Mouse (Mus musculus) adrenal gland, adult 18-20 months (tissue): ENCODE measurements around the gene Klhl2. TPM values are rescaled to one million over a fixed set of nuclear protein-coding genes. Genes with fewer than 3 reads are reported as not detected.

Experiments
- DNase-seq, 2 experiments: peaks; one replicate each; pipeline ENCODE4 v3.0.0; 2021 to 2022; ENCODE audit warnings: low spot score in 2 of 2
- total RNA-seq, 2 experiments: library from RNA; stranded (reverse); gene quantifications; 1 replicate in 1 of 2; 2 replicates in 1 of 2; pipeline ENCODE4 v1.2.3; 2021

Klhl2 gene
- total RNA-seq, 2 experiments from 2014 or later: 53.2 to 76.0 TPM

DNA sequence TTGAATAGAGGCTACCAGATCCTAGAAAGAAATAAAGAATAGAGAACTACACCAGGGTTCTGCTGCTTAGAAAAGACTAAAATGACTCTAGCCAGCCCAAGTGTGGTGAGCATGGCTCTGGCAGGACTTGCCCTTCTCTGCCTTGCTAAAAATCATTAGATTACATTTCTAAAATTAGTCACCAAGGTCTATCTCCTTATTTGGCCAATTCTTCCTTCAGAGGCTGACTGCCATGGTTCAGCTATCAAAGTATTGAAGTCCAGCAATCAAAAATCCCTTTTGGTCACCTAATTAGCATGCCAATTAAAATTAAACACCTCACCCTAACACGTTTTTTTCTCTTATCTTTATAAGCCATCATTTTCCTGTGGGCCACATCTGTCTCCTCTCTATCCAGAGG is 138.3 kb downstream of the Klhl2 start:
- DNase-seq: no peak

DNA sequence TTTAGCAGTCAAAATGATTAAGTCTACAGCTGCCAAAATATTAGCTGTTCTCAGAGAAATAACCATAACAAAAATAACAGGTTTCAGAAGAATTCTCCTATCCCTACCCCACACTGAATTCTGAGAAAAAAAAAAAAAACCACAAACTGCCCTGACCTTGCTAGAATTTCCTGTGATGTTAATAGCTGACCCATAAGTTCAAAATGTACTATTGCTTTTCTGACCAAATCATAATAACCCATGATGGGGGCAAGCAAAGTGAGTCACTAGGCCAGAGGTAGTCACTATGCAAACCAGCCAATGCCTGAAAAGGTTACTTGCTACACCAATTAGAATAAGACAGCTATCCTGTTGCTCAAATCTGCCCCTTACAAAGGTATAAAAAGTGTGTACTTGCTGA is 142.3 kb downstream of the Klhl2 start:
- no peak for DNase-seq

DNA sequence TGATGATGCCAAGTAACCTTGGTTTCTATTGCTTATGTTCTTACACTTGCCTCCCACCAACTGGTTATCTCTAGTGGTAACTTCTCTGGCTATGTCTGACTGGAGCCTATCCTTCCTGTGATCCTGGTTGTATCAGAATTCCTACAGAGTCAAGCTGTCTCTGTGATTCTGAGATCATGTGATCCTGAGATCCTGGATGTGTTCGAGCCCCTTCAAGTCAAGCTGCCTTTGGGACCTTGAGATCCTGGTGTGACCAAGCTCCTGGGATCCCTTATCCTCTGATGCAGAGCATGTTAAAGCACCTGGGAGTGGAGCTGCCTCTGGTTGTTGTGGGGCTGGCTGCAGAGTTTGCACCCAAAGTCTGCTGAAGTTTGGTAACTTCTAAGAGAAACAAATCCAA is 146.6 kb downstream of the Klhl2 start:
- DNase-seq: no peak

DNA sequence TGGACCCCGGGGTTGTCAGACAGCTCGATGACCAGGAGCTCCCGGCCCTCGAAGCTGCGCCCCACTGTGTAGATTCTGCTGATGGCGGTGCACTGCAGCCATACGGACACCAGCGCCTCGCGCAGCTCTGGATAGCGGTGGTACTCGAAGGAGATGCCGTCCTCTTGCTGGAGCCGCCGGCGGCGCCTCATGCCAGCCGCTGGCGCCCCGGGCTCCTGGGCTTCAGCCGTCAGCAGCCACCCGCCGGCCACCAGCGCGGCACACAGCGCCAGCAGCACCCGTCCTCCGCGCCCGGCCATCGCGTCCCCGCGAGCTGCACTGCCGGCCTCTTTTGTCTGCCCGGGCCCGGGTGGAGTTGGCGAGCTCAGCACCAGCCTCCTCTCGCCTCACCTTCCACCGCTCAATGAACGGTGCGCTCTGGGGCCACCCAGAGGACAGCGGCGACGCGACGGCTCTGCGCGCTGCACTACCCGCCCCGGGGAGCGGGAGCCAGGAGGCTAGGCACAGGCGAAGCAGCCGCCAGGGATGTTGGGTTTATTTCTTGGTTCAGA is 157.1 kb downstream of the Klhl2 start, which contains the start of gene Cpe:
TSS of gene Cpe (minus strand) at position 404 of the 551 bp plus-strand sequence.
- DNase-seq: peak; percentile 74 to 82

DNA sequence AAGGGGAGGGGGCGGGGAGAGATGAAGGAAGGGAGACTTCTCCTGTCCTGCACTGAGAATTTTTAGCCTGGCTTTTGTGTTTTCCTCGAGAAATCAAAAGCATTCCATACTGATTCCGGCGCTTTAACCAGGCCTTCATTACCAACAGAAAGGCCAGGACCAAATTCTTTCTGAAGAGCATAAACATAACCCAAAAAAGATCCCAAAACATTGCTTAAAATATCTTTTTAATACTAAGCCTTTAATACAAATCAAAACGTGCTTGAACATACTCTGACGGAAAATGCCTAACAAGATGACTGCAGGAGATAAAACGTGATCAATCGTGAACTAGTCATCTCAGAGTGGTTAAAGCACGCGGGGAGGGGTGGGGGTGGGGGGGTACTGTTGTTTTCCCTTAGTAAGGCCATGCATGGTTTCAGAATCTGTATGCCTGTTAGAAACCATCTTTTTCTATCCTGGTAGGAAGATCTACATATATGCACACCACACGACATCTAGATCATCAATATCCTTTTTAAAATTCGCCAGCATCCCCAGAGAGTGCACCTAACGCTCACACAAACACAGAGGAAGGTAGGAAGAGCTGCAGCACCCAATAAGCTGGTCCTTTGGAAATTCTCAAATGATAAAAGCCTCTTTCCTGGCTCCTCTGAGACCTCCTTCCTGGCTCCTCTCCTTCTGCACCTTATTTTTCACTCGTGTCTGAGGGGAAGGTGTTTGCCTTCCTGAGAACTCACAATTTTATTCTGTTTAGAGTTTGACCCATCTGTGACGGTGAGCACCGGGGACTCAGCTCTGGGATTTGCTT is 158.0 kb downstream of the Klhl2 start:
- no peak for DNase-seq

DNA sequence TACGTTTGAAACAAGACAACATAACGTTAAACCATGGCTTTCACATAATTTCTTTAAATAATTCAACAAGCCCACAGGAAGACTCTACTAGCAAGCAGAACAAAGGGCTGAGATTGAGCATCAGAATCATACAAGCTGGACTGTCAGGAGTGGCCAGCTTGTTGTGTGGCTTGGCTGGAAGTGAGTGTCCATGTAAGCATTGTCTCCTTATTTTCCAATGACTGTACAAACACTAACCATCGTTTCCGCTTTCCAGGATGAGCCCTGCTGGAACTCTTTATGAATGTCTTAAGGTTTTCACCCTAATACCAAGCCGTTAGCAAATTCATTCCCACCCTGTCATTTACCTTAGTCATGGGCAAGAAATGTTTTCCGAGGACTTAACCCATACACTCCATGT is 159.0 kb downstream of the Klhl2 start:
- DNase-seq: no peak

DNA sequence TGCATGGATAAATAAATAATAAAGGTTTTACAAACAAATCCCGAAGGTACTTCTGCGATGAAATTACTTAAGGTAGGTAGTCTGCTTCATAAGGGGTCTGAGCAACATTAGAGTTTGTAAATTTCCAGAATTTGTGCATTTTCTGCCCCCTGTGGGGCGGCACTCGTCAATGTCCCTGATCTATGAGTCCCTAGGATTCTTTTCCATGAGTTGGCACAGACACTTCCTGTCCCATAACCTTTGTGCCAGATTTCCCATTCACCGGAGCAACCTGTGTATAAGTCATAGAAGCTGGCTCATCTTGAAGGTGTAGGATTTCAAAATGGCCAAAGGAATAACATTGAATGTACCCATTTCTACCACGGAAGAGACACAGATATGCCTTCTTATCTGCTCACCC is 159.5 kb downstream of the Klhl2 start:
- no peak for DNase-seq

Other genes with a start within 250 kb of the Klhl2 start
- 100 to 1,000 TPM; 765 to 787 TPM for gene Cpe, start 157.0 kb downstream of the Klhl2 start, total RNA-seq
- gene Msmo1, start 116.2 kb downstream of the Klhl2 start, total RNA-seq: 100 to 1,000 TPM; 225 to 240 TPM
- 10 to 100 TPM; 32.4 to 50.5 TPM for gene Tmem192, start 97.2 kb upstream of the Klhl2 start, total RNA-seq
- gene Trim75, start 137.8 kb upstream of the Klhl2 start, total RNA-seq: not detected
- not detected for gene Trim61, start 168.5 kb upstream of the Klhl2 start, total RNA-seq
- not detected for gene Trim60, start 168.6 kb upstream of the Klhl2 start, total RNA-seq
- not detected for gene Apela, start 187.3 kb upstream of the Klhl2 start, total RNA-seq
- gene Gm10663, start 225.0 kb upstream of the Klhl2 start, total RNA-seq: not detected